Mouse (Mus musculus): ENCODE data around the gene Plpp3. TPM values are rescaled to one million over a fixed set of nuclear protein-coding genes. Genes with fewer than 3 reads are reported as not detected.

The Plpp3 gene
- total RNA-seq, 2 experiments from 2014 or later: 78.5 to 81.2 TPM

DNA sequence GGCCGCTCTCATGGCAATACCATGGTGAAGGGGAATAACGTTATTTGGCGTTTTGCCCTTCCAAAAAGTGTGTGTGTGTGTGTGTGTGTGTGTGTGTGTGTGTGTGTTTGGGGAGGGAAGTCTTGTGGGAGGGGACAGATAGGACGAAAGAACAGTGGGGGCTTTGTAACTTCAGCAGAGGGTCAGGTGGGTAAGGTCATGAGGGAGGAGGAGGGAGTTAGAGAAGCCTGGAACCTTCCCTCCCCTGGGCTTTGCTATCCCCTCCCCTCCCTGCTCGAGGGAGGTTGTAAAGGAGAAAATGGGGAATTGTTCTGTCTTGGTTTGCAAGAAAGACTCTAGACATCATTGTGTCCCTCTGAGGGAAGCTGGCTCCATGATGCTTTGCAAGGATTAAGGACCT lies 25.1 kb downstream of the Plpp3 start:
- no peak for DNase-seq

GRCm38 (mm10) chr4:105184490-105184889 lies 27.3 kb downstream of the Plpp3 start:
- peak; percentile 37 to 39 for DNase-seq
- intact Hi-C loops (cut with DNase I): no loop called here

More for the DNA sequence above, 25.1 kb downstream of the Plpp3 start:
- intact Hi-C loops (cut with DNase I): no loop called here

GRCm38 (mm10) chr4:105184924-105185323 lies 27.8 kb downstream of the Plpp3 start:
- no peak for DNase-seq
- intact Hi-C loops (cut with DNase I): no loop called here

DNA sequence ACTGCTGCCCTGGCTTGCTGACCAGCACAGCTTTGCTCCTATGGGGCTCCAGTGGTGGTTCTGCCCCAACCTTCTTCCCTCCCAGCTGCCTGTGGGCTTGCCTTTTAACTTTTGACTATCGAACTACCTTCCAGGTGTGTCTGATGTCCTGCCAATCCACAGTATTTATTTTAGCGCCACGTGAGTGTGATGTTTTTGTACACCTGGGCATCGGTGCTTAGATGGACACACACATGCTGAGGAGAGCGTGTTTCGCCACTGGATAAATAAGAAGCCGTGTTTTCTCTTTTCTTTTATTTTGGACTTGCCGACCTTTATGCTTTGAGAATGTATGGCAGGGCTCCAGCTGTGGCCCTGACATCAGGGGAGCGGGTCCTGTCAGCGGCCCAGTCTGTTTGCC lies 29.5 kb downstream of the Plpp3 start:
- intact Hi-C loops (cut with DNase I): no loop called here
- no peak for DNase-seq

GRCm38 (mm10) chr4:105187873-105188272 lies 30.7 kb downstream of the Plpp3 start:
- no peak for DNase-seq
- intact Hi-C loops (cut with DNase I): no loop called here

DNA sequence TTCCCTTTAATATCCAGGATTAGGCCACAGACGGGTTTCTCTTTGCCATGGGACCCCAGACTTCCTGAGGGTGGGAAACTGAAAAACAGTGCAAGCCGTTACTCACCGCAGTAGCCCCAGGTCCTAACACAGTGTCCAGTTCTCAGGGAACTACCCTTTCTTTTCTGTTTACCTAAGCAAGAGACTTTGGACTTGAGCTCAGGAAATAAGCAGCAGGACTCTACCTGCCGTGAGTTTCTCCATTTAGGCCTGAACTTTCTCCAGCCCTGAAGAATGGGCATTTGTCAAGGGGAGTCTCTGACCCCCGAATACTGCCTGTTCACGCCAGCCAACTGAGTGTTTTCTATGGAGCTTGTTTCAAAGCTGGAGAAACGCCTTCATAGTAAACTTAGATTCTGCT lies 31.7 kb downstream of the Plpp3 start:
- intact Hi-C loops (cut with DNase I): no loop called here
- no peak for DNase-seq

- intact Hi-C loops (cut with DNase I): loop anchor here (2.0 kb wide), 1 partner anchor 14 kb away; no protein-coding TSS in a partner anchor
- no peak for DNase-seq
These were observed 33.7 kb downstream of the Plpp3 start for GRCm38 (mm10) chr4:105190826-105191225.

- intact Hi-C loops (cut with DNase I): loop anchor here (2.0 kb wide), 1 partner anchor 15 kb away; no protein-coding TSS in a partner anchor
- DNase-seq: no peak
These were observed 34.4 kb downstream of the Plpp3 start for GRCm38 (mm10) chr4:105191550-105191949.

DNA sequence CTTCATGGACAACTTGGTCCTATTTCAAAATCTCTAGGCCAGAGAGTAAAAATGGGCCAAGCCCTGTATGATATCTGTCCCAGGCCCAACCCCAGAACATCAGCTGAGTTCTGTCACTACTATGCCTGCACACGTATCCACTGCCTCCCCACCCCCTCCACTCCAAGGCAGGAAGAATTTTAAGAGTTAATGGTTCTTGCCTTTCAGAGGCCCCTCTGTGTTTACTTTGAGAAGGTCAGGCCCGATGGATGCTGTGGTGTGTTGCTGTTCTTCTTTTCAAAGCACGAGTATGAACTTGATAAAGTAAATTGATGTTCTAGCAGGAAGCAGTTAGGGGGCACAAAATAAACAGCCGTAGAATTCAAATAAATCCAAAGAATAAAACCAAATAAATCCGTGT lies 35.5 kb downstream of the Plpp3 start:
- intact Hi-C loops (cut with DNase I): no loop called here
- no peak for DNase-seq

DNA sequence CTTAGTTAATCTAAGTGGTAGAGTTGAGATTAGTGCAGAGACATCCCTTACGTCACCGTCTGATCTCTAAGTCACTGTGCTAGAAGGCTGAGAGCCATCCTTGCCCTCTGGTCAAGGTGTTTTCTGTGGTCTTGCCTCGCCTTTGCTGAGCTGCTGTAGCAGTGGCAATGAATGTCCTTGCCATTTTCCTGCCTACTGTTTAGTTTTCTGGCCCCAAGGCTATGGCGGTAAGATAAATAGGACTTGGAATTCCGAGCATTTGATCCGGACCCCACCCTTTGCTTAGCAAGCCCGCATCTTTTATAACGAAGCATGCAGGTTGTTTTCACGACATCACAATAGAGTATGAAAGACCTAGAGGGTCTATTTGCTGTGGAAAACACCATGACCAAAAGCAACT lies 38.1 kb downstream of the Plpp3 start:
- intact Hi-C loops (cut with DNase I): no loop called here
- no peak for DNase-seq

GRCm38 (mm10) chr4:105196099-105196498 lies 39.0 kb downstream of the Plpp3 start:
- intact Hi-C loops (cut with DNase I): no loop called here
- DNase-seq: no peak

DNA sequence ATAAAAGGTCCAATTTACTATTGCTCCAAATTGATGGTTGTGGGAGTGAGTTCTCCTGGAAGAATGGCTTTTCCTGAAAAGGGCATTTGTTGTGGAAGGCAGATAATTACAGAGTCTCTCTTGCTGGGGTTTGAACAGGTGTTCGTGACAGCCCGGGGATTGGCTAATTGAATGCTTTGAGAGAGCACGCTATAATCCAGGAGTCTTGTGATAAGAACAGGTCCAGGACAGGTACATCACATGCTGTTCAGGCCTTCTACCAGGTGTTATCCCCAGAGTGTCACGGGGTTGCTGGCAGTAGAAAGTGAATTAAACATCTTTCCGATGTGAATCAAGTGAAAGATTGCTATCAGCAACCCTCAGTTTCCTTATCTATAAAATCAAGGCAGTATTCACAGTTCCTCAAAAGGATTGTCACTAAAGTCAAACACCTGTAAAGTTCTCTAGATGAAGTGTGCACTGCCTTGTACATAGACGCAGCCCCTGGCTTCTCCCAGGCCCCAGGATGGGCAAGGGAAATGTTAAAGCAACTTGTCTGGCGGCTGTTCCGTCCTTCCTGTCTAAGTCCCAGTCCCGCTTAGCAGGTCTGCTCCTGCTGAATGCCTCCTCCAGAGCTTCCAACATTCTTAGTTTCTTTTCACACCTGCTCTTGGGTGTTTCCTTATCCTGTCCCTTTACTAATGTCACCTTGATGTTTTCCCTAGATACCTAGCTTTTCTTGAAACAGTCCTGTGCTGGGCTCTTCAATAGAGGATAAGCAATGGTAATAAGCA lies 40.0 kb downstream of the Plpp3 start:
- DNase-seq: no peak
- intact Hi-C loops (cut with DNase I): no loop called here

- no peak for DNase-seq
These were observed 41.5 kb downstream of the Plpp3 start for GRCm38 (mm10) chr4:105198696-105199095.

GRCm38 (mm10) chr4:105199345-105199744 lies 42.2 kb downstream of the Plpp3 start:
- intact Hi-C loops (cut with DNase I): no loop called here
- DNase-seq: no peak

More at GRCm38 (mm10) chr4:105198696-105199095, 41.5 kb downstream of the Plpp3 start:
- intact Hi-C loops (cut with DNase I): no loop called here

GRCm38 (mm10) chr4:105200624-105201524 lies 43.7 kb downstream of the Plpp3 start:
- intact Hi-C loops (cut with DNase I): loop anchor here (5.0 kb wide), 1 partner anchor 39 kb away; no protein-coding TSS in a partner anchor
- DNase-seq: no peak

DNA sequence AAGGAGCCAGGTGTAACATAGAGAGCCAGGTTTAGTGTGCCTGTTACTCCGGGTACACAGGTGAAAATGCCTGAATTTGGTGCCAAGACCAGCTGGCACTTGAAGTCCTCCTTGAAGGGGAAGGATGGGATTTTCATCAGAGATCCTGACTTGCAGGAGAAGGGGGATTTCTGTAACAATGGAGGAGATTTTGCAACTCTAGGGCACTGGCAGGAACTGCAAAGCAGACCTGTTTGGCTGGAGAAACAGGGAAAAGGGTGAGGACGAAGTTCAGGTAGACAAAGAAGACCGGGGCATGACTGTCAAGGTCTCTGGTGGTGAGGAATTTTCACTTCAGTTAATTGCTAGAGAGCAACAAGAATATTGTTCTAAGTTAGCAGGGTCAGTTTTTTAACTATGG lies 45.3 kb downstream of the Plpp3 start:
- intact Hi-C loops (cut with DNase I): loop anchor here (5.0 kb wide), 1 partner anchor 40 kb away; no protein-coding TSS in a partner anchor
- DNase-seq: no peak

DNA sequence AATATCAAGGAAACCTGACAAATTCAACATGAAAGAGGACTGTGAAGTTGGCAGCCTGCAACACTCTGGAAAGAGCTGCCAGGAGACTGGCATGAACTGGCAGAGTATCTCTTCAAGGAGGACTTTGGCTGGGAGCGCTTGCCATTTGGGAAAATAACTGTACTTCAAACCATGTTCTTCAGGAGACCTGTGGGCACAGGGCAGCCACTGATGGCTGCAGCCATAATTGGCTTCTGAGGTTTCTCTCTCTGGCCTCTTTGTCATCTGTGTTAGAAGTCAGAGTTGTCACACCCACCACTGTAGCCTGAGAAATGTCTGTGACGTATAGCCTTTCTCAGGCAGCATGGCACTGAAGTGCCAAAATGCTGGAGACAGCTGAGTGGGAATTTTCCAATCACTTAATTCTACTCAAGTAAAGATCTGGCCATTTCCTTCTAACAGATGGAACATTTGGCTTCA lies 46.2 kb downstream of the Plpp3 start:
- no peak for DNase-seq
- intact Hi-C loops (cut with DNase I): loop anchor here (5.0 kb wide), 1 partner anchor 41 kb away; no protein-coding TSS in a partner anchor

DNA sequence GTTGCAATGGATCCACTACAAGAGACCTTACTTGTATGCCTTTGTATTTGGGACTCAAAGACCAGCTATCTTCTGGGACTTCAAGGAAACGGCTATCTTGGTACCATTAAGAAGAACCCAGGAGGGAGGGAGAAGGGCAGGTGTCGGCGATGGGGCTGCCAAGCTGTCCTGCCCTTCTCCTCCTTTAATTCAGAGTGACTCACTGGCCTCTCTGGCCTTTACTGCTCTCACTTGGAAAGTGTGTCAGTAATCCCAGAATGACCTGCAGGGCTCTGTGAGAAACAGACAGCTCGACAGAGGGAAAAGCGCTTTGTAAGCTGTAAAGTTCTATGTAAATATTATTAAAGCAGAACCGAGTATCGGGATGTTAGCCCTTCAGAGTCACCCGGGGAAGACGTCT lies 46.9 kb downstream of the Plpp3 start:
- intact Hi-C loops (cut with DNase I): loop anchor here (5.0 kb wide), 1 partner anchor 42 kb away; no protein-coding TSS in a partner anchor
- DNase-seq: no peak

GRCm38 (mm10) chr4:105205045-105205851 lies 48.1 kb downstream of the Plpp3 start:
- intact Hi-C loops (cut with DNase I): no loop called here
- peak; percentile 74 to 78 for DNase-seq

- intact Hi-C loops (cut with DNase I): no loop called here
These were observed 49.0 kb downstream of the Plpp3 start for GRCm38 (mm10) chr4:105206102-105206501.

More at GRCm38 (mm10) chr4:105206102-105206501, 49.0 kb downstream of the Plpp3 start:
- DNase-seq: no peak
